Mouse (Mus musculus) natural killer cell, adult 2 months (primary cell): ENCODE data around the gene Zscan5b.
"Not testable (repeated sequence)": the region's sequence is repeated elsewhere in the genome, so short reads cannot be mapped to it uniquely, and the experiment has no call there.

Source experiments
- DNase-seq, 2 experiments: peaks; one replicate each; pipeline ENCODE4 v3.0.0; 2022; ENCODE audit warnings: low spot score in 2 of 2

Zscan5b gene

DNA sequence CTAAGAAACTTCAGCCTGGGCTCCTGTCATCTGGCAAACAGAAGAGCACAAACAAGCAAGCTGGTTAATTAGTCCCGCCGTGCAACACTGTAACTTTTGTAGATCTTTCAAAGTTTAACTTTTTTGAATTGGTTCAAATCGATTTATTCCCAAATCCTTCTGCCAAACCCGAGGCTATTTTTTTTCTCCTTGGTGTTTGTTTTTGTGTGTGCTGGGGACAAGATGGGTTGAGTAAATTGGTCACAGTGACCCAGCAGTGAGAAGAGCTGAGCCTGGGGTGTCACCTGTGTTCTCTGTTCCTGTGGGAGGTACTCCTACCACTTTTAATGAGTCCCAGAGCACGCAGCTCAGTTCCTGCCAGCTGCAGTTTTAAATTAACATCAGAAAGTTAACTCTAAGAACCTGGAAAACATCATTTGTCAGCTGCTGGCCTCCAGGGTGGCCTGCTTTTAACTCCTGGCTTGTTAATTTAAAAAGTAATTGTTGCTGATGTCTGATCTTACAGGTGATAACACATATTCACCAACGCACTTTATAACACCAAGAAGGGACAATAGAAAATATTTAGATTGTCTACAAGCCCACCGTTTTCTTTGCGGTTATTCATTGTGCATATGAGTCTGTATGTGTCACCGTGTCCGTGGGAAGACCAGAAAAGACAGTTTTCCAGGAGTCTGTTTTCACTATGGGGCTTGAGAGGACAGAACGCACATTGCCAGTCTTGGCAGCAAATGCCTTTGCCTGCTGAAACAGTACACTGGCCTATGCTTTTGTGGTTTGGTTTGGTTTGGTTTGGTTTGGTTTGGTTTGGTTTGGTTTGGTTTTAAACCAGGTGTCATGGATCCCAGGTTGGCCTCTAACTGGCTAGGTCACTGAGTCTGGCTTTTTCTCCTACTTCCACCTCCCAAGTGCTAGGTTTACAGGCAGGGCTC is 22.5 kb downstream of the Zscan5b start:
- DNase-seq, result no peak

GRCm38 (mm10) chr7:6252410-6252809 is 30.3 kb downstream of the Zscan5b start, which contains the start of gene Epp13:
Gene Epp13 (plus strand): TSS chr7:6252710.
- DNase-seq, result no peak

GRCm38 (mm10) chr7:6254451-6254850 is 32.4 kb downstream of the Zscan5b start:
- no peak for DNase-seq

DNA sequence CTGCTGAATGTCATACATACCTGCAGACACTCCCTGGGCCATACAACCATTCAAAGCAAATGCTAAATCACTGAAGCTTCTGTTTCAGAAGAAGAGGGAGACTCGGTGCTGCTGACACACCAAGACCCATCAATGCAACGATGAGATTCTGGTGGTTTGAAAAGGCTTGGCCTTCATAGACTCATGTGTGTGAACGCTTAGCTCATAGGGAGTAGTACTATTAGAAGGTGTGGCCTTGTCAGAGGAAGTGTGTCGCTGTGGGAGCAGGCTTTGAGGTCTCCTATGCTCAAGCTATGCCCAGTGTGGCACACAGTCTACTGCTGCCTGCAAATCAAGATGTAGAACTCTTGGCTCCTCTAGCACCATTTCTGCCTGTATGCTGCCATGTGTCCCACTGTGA is 35.3 kb downstream of the Zscan5b start:
- no peak for DNase-seq

DNA sequence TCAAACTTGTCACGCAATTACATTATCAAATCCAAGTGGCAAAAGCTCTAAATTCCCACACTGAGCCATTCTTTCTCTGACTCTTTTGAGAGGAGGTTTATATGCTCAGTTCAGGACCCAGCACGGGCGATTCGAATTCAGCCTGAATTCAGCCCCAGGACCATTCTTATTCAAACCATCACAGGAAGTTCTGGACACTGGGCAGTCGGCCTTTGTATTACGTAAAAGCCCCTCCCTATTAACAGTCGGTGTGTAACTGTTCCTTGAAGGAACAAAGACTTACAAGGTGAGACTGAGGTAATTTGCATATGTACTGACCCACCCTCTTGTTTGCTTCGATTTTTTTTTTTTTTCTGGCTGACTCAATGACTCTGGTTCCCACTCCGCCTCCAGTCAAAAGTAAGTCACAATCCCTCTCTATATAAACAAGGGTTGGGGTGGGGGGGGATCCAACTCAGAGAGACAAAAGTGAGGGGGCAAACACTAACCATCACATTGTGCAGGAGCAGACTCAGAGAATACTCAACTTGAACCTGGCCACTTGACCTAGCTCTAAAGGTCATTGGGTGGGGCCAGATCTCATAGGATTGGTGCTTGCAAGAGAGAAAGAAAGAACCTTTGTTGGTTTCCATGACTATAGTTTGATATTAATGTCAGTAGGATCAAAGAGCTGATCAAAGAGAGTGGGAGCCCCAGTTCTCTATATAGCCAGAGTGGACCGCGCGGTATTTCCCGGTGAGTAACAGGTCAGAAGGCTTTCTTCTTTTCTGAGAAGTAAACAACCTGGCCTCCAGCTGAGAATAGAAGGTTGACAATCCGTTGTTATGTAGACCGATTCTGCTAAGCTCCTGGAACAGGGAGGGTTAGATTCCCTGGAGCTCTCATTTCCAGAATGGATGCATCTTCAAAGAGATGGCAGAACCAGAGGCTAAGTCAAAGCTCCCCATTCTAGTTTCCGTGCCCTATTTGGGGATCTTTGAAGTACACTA is 36.4 kb downstream of the Zscan5b start:
- DNase-seq, result no peak

- not testable (repeated sequence) for DNase-seq
Observed at GRCm38 (mm10) chr7:6260004-6260403, 37.9 kb downstream of the Zscan5b start.

DNA sequence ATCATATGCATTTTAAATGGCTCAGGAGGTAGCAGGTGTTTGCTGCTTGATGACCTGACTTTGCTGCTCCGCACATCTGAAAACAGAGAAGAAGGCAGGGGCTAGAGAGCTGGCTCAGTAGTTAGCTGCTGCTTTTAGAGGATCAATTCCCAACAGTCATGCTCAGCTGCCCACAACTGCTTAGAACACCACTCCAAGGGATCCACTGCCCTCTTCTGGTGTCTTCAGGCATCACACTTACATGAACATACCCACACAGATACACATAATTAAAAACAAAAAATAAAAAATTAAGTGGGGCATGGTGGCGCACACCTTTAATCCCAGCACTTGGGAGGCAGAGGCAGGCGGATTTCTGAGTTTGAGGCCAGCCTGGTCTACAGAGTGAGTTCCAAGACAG is 40.0 kb downstream of the Zscan5b start:
- DNase-seq, result no peak

DNA sequence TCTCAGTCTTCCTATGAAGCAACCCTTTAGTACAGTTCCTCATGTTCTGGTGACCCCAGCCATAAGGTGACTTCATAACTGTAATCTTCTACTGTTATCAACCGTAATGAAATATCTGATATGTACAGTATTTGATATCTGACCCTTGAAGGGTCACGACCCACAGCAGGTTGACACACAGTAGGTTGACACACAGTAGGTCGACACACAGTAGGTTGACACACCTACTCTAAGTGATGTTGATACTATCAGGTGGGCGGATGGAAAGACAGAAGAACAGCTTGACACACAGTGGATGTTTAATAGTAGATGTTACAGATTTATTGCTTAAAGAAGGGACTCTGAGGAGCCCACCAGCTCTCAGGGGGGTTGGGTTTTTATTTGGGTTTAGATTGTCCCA is 40.9 kb downstream of the Zscan5b start:
- no peak for DNase-seq

- peak; percentile 35 to 52 for DNase-seq
Observed at GRCm38 (mm10) chr7:6265695-6266094, 43.6 kb downstream of the Zscan5b start.

GRCm38 (mm10) chr7:6277906-6278305 is 55.8 kb downstream of the Zscan5b start:
- DNase-seq, result no peak

- DNase-seq, result peak; percentile 74 to 82
Observed at GRCm38 (mm10) chr7:6282749-6283148, 60.7 kb downstream of the Zscan5b start.

GRCm38 (mm10) chr7:6283451-6284075 is 61.5 kb downstream of the Zscan5b start:
- DNase-seq, result peak; percentile 63 to 74

DNA sequence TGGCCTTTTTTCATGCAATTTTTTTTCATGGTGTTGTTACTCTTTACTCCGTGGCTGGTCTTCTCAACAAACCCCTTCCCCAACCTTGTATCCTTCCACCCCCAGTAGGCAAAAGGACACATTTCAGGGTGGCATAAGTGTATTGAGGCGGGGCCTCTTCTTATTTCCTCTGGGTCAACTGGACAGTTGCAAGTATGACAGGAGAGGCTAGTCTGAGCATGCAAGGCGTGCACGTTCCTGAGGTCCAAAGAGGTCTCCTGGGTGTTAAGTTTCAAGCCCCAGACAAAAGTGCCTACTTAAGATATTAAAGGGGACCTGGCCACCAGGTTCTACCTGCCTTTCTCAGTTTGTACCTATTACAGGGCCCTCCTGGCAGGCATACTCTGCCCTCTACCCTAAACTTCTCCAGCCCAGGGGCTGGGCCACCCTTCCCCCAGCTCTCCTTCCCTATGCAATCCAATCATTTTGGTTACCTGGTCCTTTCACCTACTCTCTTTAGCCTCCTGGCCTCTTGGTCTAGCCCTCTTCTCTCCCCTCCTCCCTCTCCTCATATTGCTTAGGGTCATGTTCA is 62.4 kb downstream of the Zscan5b start:
- DNase-seq, result no peak

DNA sequence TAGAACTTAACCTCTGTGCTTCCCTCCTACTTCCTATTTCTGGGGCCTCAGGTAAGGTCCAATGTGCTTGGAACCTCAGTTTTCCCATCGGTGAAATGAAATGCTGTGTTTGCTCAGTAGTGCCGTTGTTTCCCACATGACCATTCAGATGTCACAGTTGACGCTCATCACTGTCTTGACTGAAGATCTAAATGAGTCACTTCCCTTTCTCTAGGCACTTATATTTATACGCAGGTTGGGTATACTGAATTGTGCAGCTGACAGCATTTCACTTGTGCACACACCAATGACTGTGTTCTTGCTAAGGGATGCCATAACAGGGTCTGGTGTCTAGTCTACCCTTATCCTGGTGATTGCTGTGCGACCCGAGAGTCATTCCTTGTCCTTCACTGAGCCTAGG is 63.3 kb downstream of the Zscan5b start:
- peak in 1 of 2 experiments; percentile 41 for DNase-seq

GRCm38 (mm10) chr7:6285842-6286705 is 64.0 kb downstream of the Zscan5b start, which contains the start of gene Zfp667:
Gene Zfp667 (plus strand): TSS chr7:6286579.
- DNase-seq, result peak; percentile 94 to 98

- DNase-seq, result peak; percentile 2 to 6
Observed at GRCm38 (mm10) chr7:6286921-6287531, 64.9 kb downstream of the Zscan5b start.
